Mouse (Mus musculus) liver, postnatal 0 days (tissue): ENCODE results near the gene Stx19.

Experiments used
- CTCF ChIP-seq: sonication (generic); IDR thresholded peaks from 2 replicates; pipeline ENCODE4 v1.5.1; 2016; ENCODE audit warnings: antibody characterized with exemption, low read depth
- EP300 ChIP-seq: IDR thresholded peaks from 2 replicates; pipeline ENCODE4 v1.6.1; 2016; ENCODE audit warnings: antibody characterized with exemption, low read depth, mild to moderate bottlenecking

- TF ChIP-seq CTCF (no peak), EP300 (no peak)
Measured at GRCm38 (mm10) chr16:62807249-62807979, 7.1 kb upstream of the Stx19 start.
